Mouse (Mus musculus): ENCODE results near the gene Frzb. TPM values are rescaled to one million over a fixed set of nuclear protein-coding genes. Genes with fewer than 3 reads are reported as not detected.

Frzb gene
- polyA plus RNA-seq (2017; shearing (Covaris generic)), result not detected

DNA sequence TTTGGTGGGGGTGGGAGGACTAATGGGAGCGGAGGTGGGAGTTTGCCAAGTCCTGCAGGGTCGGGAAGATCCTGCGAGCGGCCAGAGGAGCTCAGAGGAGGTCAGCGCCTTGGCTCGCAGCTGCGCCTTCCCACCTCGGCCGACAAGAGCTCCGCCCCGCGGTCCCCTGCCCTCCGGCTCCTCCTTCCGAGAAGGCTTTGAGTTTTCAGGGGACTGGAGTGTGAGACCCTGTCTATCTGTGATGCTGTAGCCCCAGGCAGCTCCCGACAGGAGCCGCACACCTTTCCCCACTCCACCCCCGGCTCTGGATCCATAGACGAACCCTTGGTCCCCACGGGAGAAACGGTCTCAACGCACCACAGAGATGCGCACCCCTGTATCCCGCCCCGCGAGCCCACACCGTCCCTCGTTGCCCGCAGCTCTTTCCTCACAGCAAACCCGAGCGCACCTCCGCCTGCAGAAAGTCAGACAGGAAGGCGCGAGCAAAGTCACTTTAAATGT, at the start of gene Frzb:
Frzb (minus strand) TSS at position 335 of the 501 bp plus-strand sequence.

Other genes with a start within 250 kb of the Frzb start
- gene Prdx6b, start 155.2 kb downstream of the Frzb start, polyA plus RNA-seq (2017; shearing (Covaris generic)), result not detected
- 10 to 100 TPM; 39.2 to 50.9 TPM for gene Dnajc10, start 132.2 kb downstream of the Frzb start, polyA plus RNA-seq (2017; shearing (Covaris generic))
- gene Nckap1, start 133.8 kb upstream of the Frzb start, polyA plus RNA-seq (2017; shearing (Covaris generic)), result 10 to 100 TPM in 1 of 2 experiments, 1 to 10 TPM in 1; 9.7 to 14.4 TPM
- gene Dusp19, start 169.4 kb upstream of the Frzb start, polyA plus RNA-seq (2017; shearing (Covaris generic)), result 10 to 100 TPM in 1 of 2 experiments, 1 to 10 TPM in 1; 10.0 to 15.4 TPM
- 10 to 100 TPM; 30.1 to 30.7 TPM for gene Nup35, start 169.6 kb upstream of the Frzb start, polyA plus RNA-seq (2017; shearing (Covaris generic))